Mouse (Mus musculus) embryonic facial prominence, embryonic 13.5 days (tissue): ENCODE data around the gene Cdca7. TPM values are rescaled to one million over a fixed set of nuclear protein-coding genes. Genes with fewer than 3 reads are reported as not detected.

ENCODE experiments used
- ATAC-seq: fragments of 200-750 bp; cut with Nextera tagmentation; 2 replicates; pipeline ENCODE4 v1.8.0; 2017; ENCODE audit warnings: low read depth; ENCODE audit not compliant: insufficient number of reproducible peaks, insufficient read depth, low FRiP score, low TSS enrichment
- H3K27ac ChIP-seq: fragments of 300-500 bp; sonication (generic); 2 replicates; pipeline ENCODE4 v1.5.1; 2015; ENCODE audit warnings: moderate library complexity, mild to moderate bottlenecking, inconsistent platforms
- H3K27me3 ChIP-seq: fragments of 300-500 bp; sonication (generic); 2 replicates; pipeline ENCODE4 v1.6.1; 2015; ENCODE audit warnings: mild to moderate bottlenecking, inconsistent platforms
- H3K36me3 ChIP-seq: fragments of 300-500 bp; sonication (generic); 2 replicates; pipeline ENCODE4 v1.6.1; 2015; ENCODE audit warnings: mild to moderate bottlenecking, inconsistent platforms
- H3K4me1 ChIP-seq: fragments of 300-500 bp; sonication (generic); 2 replicates; pipeline ENCODE4 v1.6.1; 2015; ENCODE audit warnings: inconsistent platforms
- H3K4me2 ChIP-seq: fragments of 300-500 bp; sonication (generic); 2 replicates; pipeline ENCODE4 v1.6.1; 2015; ENCODE audit warnings: moderate library complexity, mild to moderate bottlenecking, inconsistent platforms
- H3K4me3 ChIP-seq: fragments of 300-500 bp; sonication (generic); 2 replicates; pipeline ENCODE4 v1.5.1; 2015; ENCODE audit warnings: mild to moderate bottlenecking, inconsistent platforms
- H3K9ac ChIP-seq: fragments of 300-500 bp; sonication (generic); 2 replicates; pipeline ENCODE4 v1.6.1; 2015; ENCODE audit warnings: mild to moderate bottlenecking, inconsistent platforms
- H3K9me3 ChIP-seq: fragments of 300-500 bp; sonication (generic); 2 replicates; pipeline ENCODE4 v1.6.1; 2016; ENCODE audit warnings: inconsistent platforms
- WGBS: fragments of 180-500 bp; shearing (Covaris S2); methylation state at CpG from one replicate; pipeline ENCODE4 v1.1.7; 2015; ENCODE audit warnings: mixed read lengths; 5-methylcytosine and 5-hydroxymethylcytosine counted together
- polyA plus RNA-seq: library from polyadenylated mRNA; unstranded; fragments of >200 nt; fragmentation: Nextera tagmentation; extraction: Ambion mirVana; gene quantifications from 2 replicates; pipeline ENCODE4 v1.2.1, GENCODE M21; 2015

Cdca7 gene
- polyA plus RNA-seq, 1 experiment from 2014 or later: 159 TPM

DNA sequence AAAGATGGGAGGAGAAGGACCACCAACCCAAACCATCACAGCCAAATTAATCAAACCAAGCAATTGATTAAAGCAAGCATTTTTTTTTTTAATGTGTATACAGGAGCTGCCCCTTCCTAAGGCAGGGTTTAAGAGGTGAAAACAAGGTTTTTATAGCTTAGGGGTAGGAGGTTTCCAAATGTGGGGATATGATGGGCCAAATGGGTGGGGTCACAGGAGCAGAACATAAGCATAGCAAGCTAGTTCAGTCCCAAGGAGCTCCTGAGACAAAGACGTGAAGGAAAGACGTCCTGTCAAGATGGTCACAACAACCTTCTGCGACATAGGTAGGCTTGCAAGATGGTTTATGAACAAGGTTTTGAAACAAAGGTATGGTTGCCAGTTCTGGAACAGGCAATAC is 49.6 kb downstream of the Cdca7 start:
- no peak for ATAC-seq
- Histone ChIP-seq H3K4me3 (no peak overlapping the region), H3K27ac (no peak overlapping the region), H3K4me2 (no peak overlapping the region), H3K27me3 (no peaks in the 10 kb centered on the region), H3K36me3 (no peaks in the 10 kb centered on the region), H3K9ac (no peak overlapping the region), H3K9me3 (no peaks in the 10 kb centered on the region), H3K4me1 (peaks cover 27% of the 10 kb centered on the region)
- WGBS: 82% methylated on average over 3 of the region's 3 CpGs

DNA sequence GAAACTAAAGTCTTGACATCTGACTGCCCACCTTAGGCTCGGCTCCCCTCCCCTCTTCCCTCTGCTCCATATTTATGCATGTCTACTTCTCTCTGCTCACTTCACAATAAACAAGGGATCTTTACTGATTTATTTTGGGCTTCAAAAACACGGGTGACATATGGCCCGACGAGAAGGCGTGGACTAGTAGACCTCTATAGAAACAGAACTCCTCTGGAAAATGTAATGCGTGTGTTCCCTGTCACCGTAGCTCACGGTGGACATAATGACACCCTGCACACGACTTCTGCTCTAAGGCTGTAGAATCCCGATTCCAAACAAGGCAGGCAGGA is 53.0 kb downstream of the Cdca7 start:
- 66% methylated on average over 10 of the region's 10 CpGs for WGBS
- ATAC-seq: no peak
- peak overlapping the region; percentile 49 for H3K4me2 ChIP-seq

GRCm38 (mm10) chr2:72529358-72530319 is 53.7 kb downstream of the Cdca7 start:
- Histone ChIP-seq H3K27ac (peak overlapping the region; percentile 28; the same call in 1 of the 2 replicates), H3K27me3 (no peaks in the 10 kb centered on the region), H3K4me1 (peaks cover 17% of the 10 kb centered on the region), H3K4me3 (peak overlapping the region; percentile 8), H3K4me2 (peak overlapping the region; percentile 49), H3K9me3 (no peaks in the 10 kb centered on the region), H3K36me3 (no peaks in the 10 kb centered on the region), H3K9ac (peak overlapping the region; percentile 49; the same call in 1 of the 2 replicates)
- ATAC-seq: no peak
- WGBS: 31% methylated on average over 25 of the region's 25 CpGs

More for the DNA sequence above, 53.0 kb downstream of the Cdca7 start:
- peaks cover 19% of the 10 kb centered on the region for H3K4me1 ChIP-seq
- H3K4me3 ChIP-seq: no peak overlapping the region
- H3K27ac ChIP-seq: peak overlapping the region; percentile 28; the same call in 1 of the 2 replicates
- no peaks in the 10 kb centered on the region for H3K36me3 ChIP-seq
- no peak overlapping the region for H3K9ac ChIP-seq
- H3K27me3 ChIP-seq: no peaks in the 10 kb centered on the region
- H3K9me3 ChIP-seq: no peaks in the 10 kb centered on the region

GRCm38 (mm10) chr2:72535889-72536288 is 59.9 kb downstream of the Cdca7 start:
- WGBS: 52% methylated on average over 1 of the region's 1 CpGs

More at GRCm38 (mm10) chr2:72535889-72536288, 59.9 kb downstream of the Cdca7 start:
- Histone ChIP-seq H3K27me3 (no peaks in the 10 kb centered on the region), H3K36me3 (no peaks in the 10 kb centered on the region), H3K4me2 (no peak overlapping the region), H3K4me1 (0 out of 2 replicates have a peak, but pooled peaks cover 2% of the 10 kb centered on the region), H3K27ac (no peak overlapping the region), H3K9me3 (no peaks in the 10 kb centered on the region), H3K4me3 (no peak overlapping the region), H3K9ac (no peak overlapping the region)
- ATAC-seq: no peak

Other genes with a start within 250 kb of the Cdca7 start
- 17.6 and 19.7 TPM in 2 replicates for gene Map3k20, start 190.5 kb upstream of the Cdca7 start, polyA plus RNA-seq